Mouse (Mus musculus) liver, embryonic 11.5 days (tissue): Measurements from ENCODE around the gene Manba. TPM values are rescaled to one million over a fixed set of nuclear protein-coding genes. Genes with fewer than 3 reads are reported as not detected.
"Not testable (repeated sequence)": the region's sequence is repeated elsewhere in the genome, so short reads cannot be mapped to it uniquely, and the experiment has no call there.

ENCODE experiments used
- ATAC-seq: fragments of 200-750 bp; cut with Nextera tagmentation; replicated peaks from 2 replicates; pipeline ENCODE4 v1.8.0; 2017; ENCODE audit warnings: moderate number of reproducible peaks, mild to moderate bottlenecking, moderate TSS enrichment, moderate library complexity; ENCODE audit not compliant: low FRiP score
- DNase-seq: peaks from one replicate; pipeline ENCODE4 v3.0.0-alpha.2; 2017; ENCODE audit warnings: low spot score
- H3K27ac ChIP-seq: fragments of 300-500 bp; sonication (generic); 2 replicates; pipeline ENCODE4 v1.5.1; 2014; ENCODE audit warnings: mild to moderate bottlenecking, low read depth, low read length, control low read depth
- H3K27me3 ChIP-seq: fragments of 300-500 bp; sonication (generic); replicated peaks from 2 replicates; pipeline ENCODE4 v1.6.1; 2014; ENCODE audit warnings: low read length, mixed read lengths; ENCODE audit not compliant: control insufficient read depth, insufficient read depth
- H3K36me3 ChIP-seq: fragments of 300-500 bp; sonication (generic); 2 replicates; pipeline ENCODE4 v1.6.1; 2014; ENCODE audit warnings: mild to moderate bottlenecking, low read length, moderate library complexity, mixed read lengths; ENCODE audit not compliant: control insufficient read depth, insufficient read depth
- H3K4me1 ChIP-seq: fragments of 300-500 bp; sonication (generic); replicated peaks from 2 replicates; pipeline ENCODE4 v1.6.1; 2014; ENCODE audit warnings: low read length, mixed read lengths; ENCODE audit not compliant: control insufficient read depth, insufficient read depth
- H3K4me2 ChIP-seq: fragments of 300-500 bp; sonication (generic); 2 replicates; pipeline ENCODE4 v1.6.1; 2014; ENCODE audit warnings: mild to moderate bottlenecking, control low read depth, moderate library complexity
- H3K4me3 ChIP-seq: fragments of 300-500 bp; sonication (generic); 2 replicates; pipeline ENCODE4 v1.5.1; 2014; ENCODE audit warnings: low read depth, low read length, control low read depth
- H3K9ac ChIP-seq: fragments of 300-500 bp; sonication (generic); 2 replicates; pipeline ENCODE4 v1.6.1; 2014; ENCODE audit warnings: low read depth, low read length, control low read depth
- H3K9me3 ChIP-seq: fragments of 300-500 bp; sonication (generic); 2 replicates; pipeline ENCODE4 v1.6.1; 2016; ENCODE audit warnings: low read length, inconsistent platforms, mixed read lengths; ENCODE audit not compliant: control insufficient read depth
- WGBS: fragments of 180-500 bp; shearing (Covaris S2); extraction: QIAGEN DNeasy Blood & Tissue Kit; methylation state at CpG from one replicate; pipeline ENCODE4 v1.1.7; 2014; 5-methylcytosine and 5-hydroxymethylcytosine counted together
- polyA plus RNA-seq: library from polyadenylated mRNA; unstranded; fragments of >200 nt; fragmentation: Nextera tagmentation; extraction: Ambion mirVana; gene quantifications from 2 replicates; pipeline ENCODE4 v1.2.1, GENCODE M21; 2014

The Manba gene
- polyA plus RNA-seq, 1 experiment from 2014 or later = 9.7 TPM

DNA sequence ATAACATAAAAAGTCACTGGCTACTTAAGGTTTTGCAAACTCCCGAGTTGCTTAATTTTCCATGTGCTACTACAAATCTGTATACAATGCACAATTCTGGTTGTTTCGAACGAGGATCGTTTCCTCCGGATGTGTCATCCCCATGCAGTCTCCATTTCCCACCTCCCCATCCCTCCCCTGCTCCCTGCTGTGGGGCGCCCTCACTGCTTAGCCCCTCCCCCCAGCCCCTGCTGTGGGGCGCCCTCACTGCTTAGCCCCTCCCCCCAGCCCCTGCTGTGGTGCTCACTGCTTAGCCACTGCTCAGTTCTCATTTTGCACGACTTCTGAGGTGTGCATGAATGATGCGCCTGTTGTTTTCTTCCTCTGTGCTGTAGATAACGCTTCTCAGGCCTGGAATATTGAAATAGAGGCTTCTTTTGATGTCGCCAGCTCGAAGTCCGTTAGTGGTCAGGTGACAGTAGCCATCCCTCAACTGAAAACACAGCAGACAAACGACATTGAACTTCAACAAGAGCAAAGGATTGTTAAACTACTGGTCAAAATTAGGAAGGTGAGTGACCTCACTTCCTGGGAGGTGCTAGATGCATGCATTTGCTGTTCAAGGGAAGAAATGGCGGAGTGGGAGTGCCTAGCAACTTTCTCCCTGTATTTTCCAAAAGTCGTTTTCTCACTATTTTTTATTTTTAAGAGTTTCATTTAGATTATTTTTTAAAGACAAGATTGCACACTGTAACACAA is 37.4 kb downstream of the Manba start:
- H3K9ac ChIP-seq = no peak overlapping the region
- no peaks in the 10 kb centered on the region for H3K27me3 ChIP-seq
- no peaks in the 10 kb centered on the region for H3K9me3 ChIP-seq
- H3K4me1 ChIP-seq = peaks cover 10% of the 10 kb centered on the region; the same call in 1 of the 2 replicates
- ATAC-seq (peak; percentile 51), DNase-seq (no peak)
- 37% methylated on average over 16 of the region's 16 CpGs for WGBS
- peak overlapping the region; percentile 51 for H3K4me2 ChIP-seq
- H3K4me3 ChIP-seq = no peak overlapping the region
- H3K36me3 ChIP-seq = no peaks in the 10 kb centered on the region; the same call in 1 of the 2 replicates
- peak overlapping the region; percentile 21; the same call in 1 of the 2 replicates for H3K27ac ChIP-seq

DNA sequence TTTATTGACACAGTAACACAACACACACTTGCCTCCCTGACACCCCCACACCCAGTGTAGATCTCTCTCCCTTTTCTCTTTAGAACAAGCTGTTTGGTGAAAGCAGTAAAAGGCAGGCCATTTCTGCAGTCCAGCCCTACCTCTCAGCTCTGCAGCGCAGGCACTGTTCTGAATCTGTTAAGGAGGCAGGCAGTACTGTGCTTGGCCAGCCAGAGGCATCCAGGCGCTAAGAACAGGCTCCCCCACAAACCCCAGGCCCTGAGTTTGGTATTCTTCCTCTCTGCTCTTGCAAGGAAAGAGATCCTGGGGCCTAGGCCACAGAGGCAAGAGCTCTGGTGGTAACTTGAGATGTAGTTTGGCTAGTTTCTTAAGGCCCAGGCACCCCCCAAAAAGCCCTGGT is 39.5 kb downstream of the Manba start:
- 75% methylated on average over 2 of the region's 2 CpGs for WGBS
- not testable (repeated sequence) for H3K27ac ChIP-seq

DNA sequence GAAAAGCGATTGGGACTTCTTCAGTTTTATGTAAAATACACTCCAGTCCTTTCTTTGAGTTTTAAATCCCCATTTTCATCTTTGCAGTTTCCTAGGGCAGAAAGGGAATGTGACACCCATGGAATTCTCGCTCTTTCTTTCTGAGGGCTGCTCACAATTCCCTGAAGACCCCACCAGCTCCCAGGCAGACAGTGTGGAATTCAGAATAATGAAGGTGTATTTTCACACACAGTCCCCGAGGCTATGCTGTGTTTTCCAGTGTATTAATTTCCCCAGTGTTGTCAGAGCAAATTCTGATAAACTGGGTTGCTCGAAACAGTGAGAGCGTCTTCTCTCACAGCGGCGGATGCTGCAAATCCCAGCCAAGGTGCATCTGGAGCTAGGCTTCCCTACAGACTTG is 44.3 kb downstream of the Manba start:
- Histone ChIP-seq H3K4me2 (no peak overlapping the region), H3K4me1 (no peaks in the 10 kb centered on the region), H3K9me3 (no peaks in the 10 kb centered on the region), H3K27ac (no peak overlapping the region), H3K9ac (no peak overlapping the region), H3K4me3 (no peak overlapping the region), H3K36me3 (no peaks in the 10 kb centered on the region), H3K27me3 (no peaks in the 10 kb centered on the region)
- DNase-seq (no peak), ATAC-seq (no peak)
- 85% methylated on average over 7 of the region's 7 CpGs for WGBS

More for the DNA sequence above, 39.5 kb downstream of the Manba start:
- not testable (repeated sequence) for H3K4me2 ChIP-seq, H3K36me3 ChIP-seq, H3K27me3 ChIP-seq, DNase-seq, H3K9ac ChIP-seq, H3K9me3 ChIP-seq, ATAC-seq, H3K4me1 ChIP-seq, H3K4me3 ChIP-seq

DNA sequence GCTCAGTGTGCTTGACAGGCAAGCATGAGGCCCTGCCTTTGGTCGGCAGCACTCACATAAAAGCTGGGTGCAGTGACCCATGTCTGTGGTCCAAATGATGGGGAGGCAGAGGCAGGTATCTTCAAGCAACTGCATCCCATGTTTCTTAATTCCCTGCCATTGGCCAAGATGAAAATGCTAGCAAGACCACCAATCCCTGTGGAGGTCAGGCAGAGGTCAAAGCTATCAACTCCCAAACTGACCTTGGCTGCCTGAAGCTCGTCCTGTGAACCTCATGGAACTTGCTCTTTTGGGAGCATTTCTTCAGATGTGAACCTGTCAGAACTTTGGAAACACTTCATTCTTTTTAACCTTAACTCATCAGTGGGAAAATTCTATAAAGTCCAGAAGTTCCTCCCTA is 46.4 kb downstream of the Manba start:
- Histone ChIP-seq H3K4me2 (no peak overlapping the region), H3K4me3 (no peak overlapping the region), H3K36me3 (no peaks in the 10 kb centered on the region), H3K27me3 (no peaks in the 10 kb centered on the region), H3K27ac (no peak overlapping the region), H3K9ac (no peak overlapping the region), H3K4me1 (no peaks in the 10 kb centered on the region), H3K9me3 (no peaks in the 10 kb centered on the region)
- ATAC-seq (no peak), DNase-seq (no peak)
- WGBS = 69% methylated on average over 2 of the region's 2 CpGs

DNA sequence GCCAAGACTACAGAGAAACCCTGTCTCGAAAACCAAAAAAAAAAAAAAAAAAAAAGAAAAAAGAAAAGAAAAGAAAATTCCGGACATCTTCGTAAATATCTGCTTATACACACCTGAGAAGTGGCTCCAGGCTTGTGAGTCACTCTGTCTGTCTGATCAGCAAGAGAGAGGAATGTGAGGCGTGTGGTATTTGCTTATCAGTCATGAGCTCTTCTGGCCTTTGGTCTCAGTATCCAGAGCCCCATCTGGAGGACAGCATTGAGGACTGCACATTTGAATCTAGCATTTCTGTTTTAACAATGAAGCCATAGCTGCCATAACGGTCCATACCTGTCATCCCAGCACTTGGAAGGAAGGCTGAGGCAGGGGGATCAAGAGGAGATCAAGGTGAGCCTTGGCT is 48.7 kb downstream of the Manba start:
- Histone ChIP-seq H3K4me3 (no peak overlapping the region), H3K27me3 (no peaks in the 10 kb centered on the region), H3K4me1 (no peaks in the 10 kb centered on the region), H3K27ac (no peak overlapping the region), H3K9me3 (no peaks in the 10 kb centered on the region), H3K36me3 (no peaks in the 10 kb centered on the region), H3K9ac (no peak overlapping the region), H3K4me2 (no peak overlapping the region)
- DNase-seq (no peak), ATAC-seq (peak; percentile 74; the same call in 1 of the 2 replicates)
- 68% methylated on average over 4 of the region's 5 CpGs for WGBS

DNA sequence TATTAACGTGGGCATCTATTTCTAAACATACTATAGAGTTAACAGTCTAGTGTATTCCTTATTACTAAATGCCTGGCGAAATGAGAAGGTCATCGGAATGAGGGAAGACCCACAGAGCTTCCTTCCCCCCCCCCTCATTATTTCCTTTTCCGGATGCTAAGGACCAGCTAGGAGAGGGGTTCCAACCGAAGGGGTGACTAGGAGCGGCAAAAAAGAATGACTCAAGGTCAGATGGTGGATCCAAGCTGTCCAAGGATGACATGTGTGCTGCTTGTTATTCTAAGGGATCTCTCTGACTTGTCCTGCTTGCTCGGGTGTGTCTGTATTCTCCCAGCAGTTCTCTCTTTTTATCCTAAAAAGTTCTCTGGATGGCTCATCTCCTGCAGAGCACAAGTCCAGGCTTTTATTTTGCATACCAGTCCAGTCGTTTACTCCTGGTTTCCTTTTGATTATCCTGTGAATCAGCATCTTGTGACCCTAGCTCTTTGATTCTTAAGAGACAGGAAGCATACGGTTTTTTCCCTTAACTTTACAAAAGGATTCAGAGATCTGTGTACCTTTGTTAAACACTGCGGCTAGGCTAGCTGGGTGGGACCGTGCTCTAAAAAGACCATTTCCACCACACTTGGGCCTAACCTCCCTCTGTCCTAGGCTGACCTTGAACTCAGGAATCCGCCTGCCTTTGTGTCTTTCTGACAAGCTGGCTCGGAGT is 61.0 kb downstream of the Manba start:
- H3K4me1 ChIP-seq = no peaks in the 10 kb centered on the region

DNA sequence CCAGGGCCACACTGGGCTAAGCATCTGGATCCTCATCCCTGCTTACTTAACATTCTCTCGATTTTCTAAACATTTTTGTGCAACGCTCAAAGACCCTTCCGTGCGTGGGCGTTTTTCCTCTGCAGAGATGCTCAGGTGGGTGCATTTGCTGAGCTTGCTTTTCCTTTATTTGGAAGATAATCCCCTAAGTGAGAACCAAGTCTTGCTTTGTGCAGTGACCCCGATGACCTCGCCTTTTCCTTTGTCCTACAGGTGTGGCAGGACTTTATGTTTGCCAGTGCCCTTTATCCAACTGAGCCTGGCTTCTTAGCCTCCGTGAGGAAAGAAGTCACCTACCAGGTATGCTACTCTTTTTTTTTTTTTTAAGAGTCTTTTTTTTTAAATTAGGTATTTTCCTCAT is 61.9 kb downstream of the Manba start:
- 87% methylated on average over 8 of the region's 8 CpGs for WGBS
- Histone ChIP-seq H3K27ac (no peak overlapping the region), H3K9ac (no peak overlapping the region), H3K36me3 (no peaks in the 10 kb centered on the region), H3K27me3 (no peaks in the 10 kb centered on the region), H3K4me3 (no peak overlapping the region), H3K9me3 (no peaks in the 10 kb centered on the region), H3K4me2 (no peak overlapping the region), H3K4me1 (no peaks in the 10 kb centered on the region)
- ATAC-seq (no peak), DNase-seq (no peak)

More for the DNA sequence above, 61.0 kb downstream of the Manba start:
- no peaks in the 10 kb centered on the region for H3K9me3 ChIP-seq
- no peaks in the 10 kb centered on the region for H3K27me3 ChIP-seq
- H3K36me3 ChIP-seq = no peaks in the 10 kb centered on the region
- DNase-seq = no peak
- no peak for ATAC-seq
- no peak overlapping the region for H3K9ac ChIP-seq
- no peak overlapping the region for H3K4me3 ChIP-seq
- H3K4me2 ChIP-seq = no peak overlapping the region
- no peak overlapping the region for H3K27ac ChIP-seq
- 72% methylated on average over 13 of the region's 13 CpGs for WGBS

DNA sequence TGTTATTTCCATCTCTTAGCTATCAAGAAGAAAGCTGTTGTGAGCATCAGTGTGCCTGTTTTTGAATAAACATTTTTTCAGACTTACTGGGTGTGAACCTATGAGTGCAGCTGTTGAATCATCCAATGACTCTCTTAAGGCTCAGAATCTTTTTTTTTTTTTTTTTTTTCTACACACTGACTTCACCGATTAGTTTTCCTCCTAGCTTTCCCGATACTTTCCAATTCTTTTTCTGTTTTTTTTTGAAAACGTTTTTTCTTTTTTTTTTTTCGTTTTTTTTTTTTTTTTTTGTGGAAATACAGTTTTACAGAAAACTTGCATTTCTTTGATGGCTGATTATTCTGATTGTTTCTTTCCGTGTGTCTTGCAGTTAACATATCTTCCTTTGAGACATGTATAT is 67.5 kb downstream of the Manba start:
- Histone ChIP-seq H3K4me2 (no peak overlapping the region), H3K36me3 (peaks cover 2% of the 10 kb centered on the region; the same call in 1 of the 2 replicates), H3K4me1 (no peaks in the 10 kb centered on the region), H3K9ac (no peak overlapping the region), H3K4me3 (no peak overlapping the region), H3K27me3 (no peaks in the 10 kb centered on the region), H3K27ac (no peak overlapping the region), H3K9me3 (no peaks in the 10 kb centered on the region)
- no peak for DNase-seq
- WGBS = 71% methylated on average over 5 of the region's 5 CpGs
- ATAC-seq = no peak

DNA sequence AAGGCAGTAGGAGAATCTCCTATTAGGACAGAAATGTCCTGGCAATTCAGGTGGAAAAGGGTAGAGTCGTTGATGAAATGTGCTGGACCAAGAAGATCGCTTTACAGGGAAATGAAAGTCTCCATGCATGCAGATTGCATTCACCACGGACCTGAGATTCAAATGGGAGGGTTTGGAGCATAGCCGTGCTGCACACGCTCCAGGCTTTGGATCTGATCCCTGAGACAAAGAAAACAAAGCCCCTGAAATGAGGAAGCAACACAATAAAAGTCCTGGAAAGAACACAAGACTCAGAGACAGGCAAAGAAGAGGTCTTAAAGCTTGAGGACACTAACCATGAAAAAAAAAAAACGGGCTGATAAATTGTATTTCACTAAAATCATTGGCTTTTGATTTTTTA is 69.8 kb downstream of the Manba start:
- Histone ChIP-seq H3K27ac (no peak overlapping the region), H3K9me3 (no peaks in the 10 kb centered on the region), H3K9ac (no peak overlapping the region), H3K4me1 (no peaks in the 10 kb centered on the region), H3K4me3 (no peak overlapping the region), H3K27me3 (no peaks in the 10 kb centered on the region), H3K4me2 (no peak overlapping the region), H3K36me3 (peaks cover 2% of the 10 kb centered on the region; the same call in 1 of the 2 replicates)
- WGBS = 86% methylated on average over 6 of the region's 6 CpGs
- ATAC-seq = no peak
- DNase-seq = no peak
